Mouse (Mus musculus) lung, adult 10 weeks (tissue): ENCODE measurements around the gene Akap10. TPM values are rescaled to one million over a fixed set of nuclear protein-coding genes. Genes with fewer than 3 reads are reported as not detected.

ENCODE experiments used
- polyA plus RNA-seq: library from polyadenylated mRNA; stranded (reverse); fragments of 350-450 nt; fragmentation: Illumina TruSeq; extraction: RNeasy Lipid Tissue Mini Kit (QIAGEN cat#74804); gene quantifications from one replicate; pipeline ENCODE4 v1.2.3, GENCODE M21; 2014; ENCODE audit warnings: low read depth, low replicate concordance; ENCODE audit not compliant: insufficient read depth

The Akap10 gene
- 8.7 TPM for polyA plus RNA-seq

GRCm38 (mm10) chr11:61930098-61930517 is at the start of gene Akap10:
Gene Akap10 (minus strand): TSS chr11:61930252.

DNA sequence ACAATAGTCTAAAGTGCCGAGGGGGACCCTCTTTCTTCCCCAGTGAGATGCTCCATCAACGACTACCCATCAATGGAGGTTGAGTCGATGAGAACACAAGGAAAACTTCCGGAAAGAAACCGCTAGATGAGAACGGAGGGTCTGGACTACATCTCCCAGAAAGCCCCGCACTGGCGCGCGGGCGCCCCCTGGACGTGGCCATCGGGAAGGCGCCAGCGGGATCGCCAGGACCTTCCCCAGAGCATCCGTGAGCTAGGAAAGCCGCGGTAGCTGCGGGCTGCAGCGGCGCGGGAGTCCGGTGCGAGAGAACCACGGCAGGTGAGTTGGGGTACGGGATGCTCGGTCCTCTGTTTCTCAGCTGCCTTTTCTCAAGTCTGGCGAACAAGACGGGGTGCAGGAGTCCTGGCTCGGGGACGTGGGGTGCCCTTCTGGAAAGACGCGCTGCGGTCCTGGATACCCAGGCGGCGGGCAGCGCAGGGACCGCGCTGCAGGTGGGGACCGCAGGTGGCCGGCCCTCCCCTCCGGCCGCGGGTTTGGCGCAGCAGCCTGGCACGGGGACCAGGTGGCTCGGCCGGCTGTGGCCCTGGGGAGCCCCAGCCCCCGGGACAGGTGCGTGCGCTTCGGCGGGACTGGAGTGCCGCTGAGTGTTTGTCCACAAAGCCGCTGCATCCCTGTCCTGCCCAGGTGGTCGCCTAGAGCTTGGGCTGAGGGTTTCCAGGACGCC is 26.7 kb upstream of the Akap10 start, which contains the start of gene Specc1:
Gene Specc1 (plus strand): TSS at position 192 of the 724 bp plus-strand sequence.

GRCm38 (mm10) chr11:61854988-61855411 is 75.1 kb downstream of the Akap10 start, which contains the start of gene Ulk2:
Gene Ulk2 (minus strand): TSS chr11:61855073.

Other genes with a start within 250 kb of the Akap10 start
- gene Fam83g, start 246.2 kb downstream of the Akap10 start, polyA plus RNA-seq, result 1.1 TPM
- gene Slc5a10, start 209.4 kb downstream of the Akap10 start, polyA plus RNA-seq, result not detected
- 20.0 TPM for gene Prpsap2, start 168.2 kb downstream of the Akap10 start, polyA plus RNA-seq
- gene Ulk2, start 75.2 kb downstream of the Akap10 start, polyA plus RNA-seq, result 16.1 TPM
- gene Specc1, start 26.5 kb upstream of the Akap10 start, polyA plus RNA-seq, result 7.3 TPM